Mouse (Mus musculus) spleen, postnatal 4 days (tissue): ENCODE measurements around the gene Gm47996.
A peak's percentile ranks its signal among the peaks of the same experiment; 100 is the strongest.

Experiments
- DNase-seq, 2 experiments: peaks; one replicate each; pipeline ENCODE4 v3.0.0; 2022; ENCODE audit warnings: low spot score in 2 of 2

Gm47996 gene

DNA sequence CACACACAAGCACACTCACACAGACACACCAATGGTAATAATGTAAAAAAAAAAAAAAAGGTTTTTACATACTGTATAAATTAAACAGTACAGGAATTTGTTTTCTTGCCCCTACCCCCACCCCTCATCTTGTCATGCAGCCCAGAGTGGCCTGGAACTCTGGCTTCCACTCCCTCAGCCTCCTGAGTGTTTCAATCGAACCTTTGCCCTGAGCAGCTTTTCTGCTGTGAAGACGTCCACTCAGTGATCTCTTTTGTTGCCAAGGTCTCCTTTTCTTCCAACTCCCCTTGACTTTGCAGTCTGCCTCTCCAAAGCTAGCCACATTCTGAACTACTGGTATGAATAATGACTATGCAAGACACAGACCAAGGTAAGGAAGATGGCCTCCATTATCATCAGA lies 35.9 kb downstream of the Gm47996 start:
- DNase-seq, result no peak

DNA sequence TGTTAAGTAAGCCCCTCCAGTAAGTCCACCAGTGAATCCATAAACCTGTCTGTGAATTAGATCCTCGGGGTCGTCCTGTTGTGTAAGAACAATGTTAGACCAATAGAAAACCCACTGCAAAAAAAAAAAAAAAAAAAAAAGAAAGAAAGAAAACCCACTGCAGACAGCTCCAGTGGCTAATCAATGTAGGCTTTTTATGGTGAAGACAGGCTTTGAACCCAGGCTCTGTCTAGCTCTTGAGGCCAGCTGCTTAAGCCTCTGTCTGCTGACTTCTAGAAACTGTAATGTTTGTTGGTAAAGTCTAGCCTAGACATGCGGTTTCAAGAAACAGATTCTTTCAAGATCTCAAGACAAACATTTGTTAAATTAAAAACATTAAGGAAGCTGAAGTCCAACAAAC lies 40.2 kb downstream of the Gm47996 start:
- no peak for DNase-seq

GRCm38 (mm10) chr1:151250529-151251193 lies 40.7 kb downstream of the Gm47996 start:
- DNase-seq, result peak in 1 of 2 experiments; percentile 20

GRCm38 (mm10) chr1:151251194-151252010 lies 41.5 kb downstream of the Gm47996 start:
- no peak for DNase-seq

DNA sequence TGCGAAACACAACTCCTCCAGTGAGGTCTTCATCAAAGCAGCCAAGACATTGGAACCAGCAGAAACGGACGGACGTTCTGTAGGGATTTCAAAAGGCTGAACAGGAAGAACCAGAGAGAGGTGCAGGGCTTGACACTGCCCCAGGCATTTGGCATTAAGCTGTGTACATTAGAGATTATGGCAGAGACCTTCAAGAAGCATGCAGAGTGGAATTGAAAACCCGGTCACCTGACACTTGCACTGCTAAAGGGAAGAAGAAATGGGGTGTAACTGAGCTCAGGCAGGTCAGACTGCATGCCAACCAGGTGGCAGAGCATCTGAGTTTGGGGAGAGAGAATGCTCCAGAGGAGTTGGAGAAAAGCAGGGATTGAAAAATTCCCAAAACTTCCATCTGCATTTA lies 45.5 kb downstream of the Gm47996 start:
- DNase-seq, result no peak

DNA sequence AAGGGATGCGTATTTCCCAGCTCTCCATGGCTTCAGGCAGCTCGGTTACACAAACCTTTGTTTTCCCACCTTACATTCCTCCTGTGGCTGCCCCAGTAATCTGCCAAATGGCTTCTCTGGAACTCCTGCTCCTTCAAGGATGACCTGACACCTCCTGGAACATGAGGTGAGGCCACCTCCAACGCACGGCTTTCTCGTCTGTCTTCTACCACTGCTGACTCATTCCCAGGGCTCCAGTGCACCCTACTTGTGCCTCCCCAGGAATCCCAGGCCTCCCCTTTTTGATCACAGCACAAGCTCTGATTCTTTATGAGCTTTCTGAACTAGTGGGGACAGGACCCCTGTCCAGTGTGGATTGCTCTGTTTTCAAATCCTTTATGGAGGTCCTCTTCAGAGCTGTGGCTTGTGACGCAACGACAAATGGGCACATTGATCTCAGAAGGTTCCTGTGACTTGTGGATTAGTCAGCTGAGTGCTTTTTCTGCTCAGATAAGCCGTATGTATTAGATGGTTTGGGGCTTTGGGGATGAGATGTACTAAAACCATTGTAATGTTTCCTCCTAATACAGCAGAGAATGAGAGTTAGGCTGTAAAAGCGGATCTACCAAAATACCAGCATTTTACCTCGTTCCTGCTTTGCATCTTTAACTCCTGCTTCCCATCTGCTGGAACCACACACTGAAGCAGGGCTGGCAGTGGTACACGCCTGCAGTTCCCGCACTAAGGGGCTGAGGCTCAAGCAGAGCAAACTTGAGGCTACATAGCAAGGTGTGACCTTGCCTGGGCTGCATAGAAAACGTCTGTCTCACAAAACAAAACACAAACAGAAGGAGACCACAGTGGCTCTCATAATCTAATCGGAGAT lies 48.4 kb downstream of the Gm47996 start:
- DNase-seq, result no peak

DNA sequence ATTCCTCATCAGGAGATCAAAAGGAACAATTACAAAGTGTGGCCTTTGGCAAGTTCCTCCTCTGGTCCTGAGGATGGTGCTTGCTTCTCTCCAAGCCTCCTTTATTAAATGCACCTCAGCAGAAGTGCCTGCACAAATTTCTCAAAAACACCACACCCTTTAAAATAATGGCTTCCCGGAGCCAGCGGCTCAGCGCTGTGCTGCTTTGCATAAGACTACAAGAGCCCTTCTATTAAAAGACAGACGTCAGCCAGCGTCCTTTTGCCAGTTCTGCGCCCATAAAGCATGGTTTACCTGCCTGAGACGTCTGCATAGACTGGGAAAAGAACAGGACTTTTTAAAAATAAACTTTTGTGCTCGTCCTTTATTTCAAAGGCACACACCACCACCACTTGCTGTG lies 49.1 kb downstream of the Gm47996 start:
- DNase-seq, result no peak
